34 mouse cellular contexts compared by ENCODE assay signal in the genomic region with DNA sequence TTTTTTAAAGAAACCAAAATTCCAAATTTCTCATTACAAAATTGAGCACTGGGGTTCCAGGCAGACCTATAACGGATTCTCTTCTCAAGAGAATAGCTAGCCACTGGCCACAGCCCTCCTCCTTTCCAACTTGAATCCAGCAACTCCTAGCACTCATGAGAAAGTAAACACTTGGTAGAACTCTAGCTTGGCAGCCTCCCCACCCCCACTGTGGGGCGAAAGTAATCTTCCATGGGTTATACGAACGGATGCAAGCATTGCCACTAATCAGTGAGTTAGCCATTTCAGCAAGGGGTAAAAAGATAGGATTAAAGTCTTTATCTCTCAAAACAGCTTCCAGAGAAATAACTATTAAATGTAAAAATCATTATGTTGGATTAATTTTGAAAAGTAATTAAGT. TPM values are rescaled to one million over a fixed set of nuclear protein-coding genes. Genes with fewer than 3 reads are reported as not detected.
DNase-seq lines count a peak whose midpoint lies in the region; ATAC-seq and TF ChIP-seq lines count a peak whose summit lies in the region.
"Had no signal": no experiment of that assay in that cellular context is flagged by ENCODE, and none has a peak within 500 bp of the region (broad histone marks: within the 10 kb centered on the region; RNA-seq: fewer than 3 reads in every experiment).

No protein-coding gene starts in this region.

- peaks cover 20% of the 10 kb centered on the region for H3K4me1 ChIP-seq in lung, embryonic 14.5 days (ENCODE audit: insufficient read depth)

- TF ChIP-seq POLR2A in brain, embryonic 14.5 days (IDR thresholded peaks at IDR 0.05; ENCODE audit: borderline replicate concordance, extremely low read depth, insufficient read depth, insufficient read length, poor library complexity, severe bottlenecking): no peak

- H3K4me3 ChIP-seq in lung, embryonic 14.5 days (ENCODE audit: low read depth, low read length): no peak overlapping the region
- H3K4me3 ChIP-seq in left cerebral cortex, adult 2 months: no peak overlapping the region
- H3K4me3 ChIP-seq: embryonic facial prominence, embryonic 13.5 days; forebrain, embryonic 12.5 days; heart, embryonic 10.5 days; heart, embryonic 15.5 days; hindbrain, embryonic 13.5 days; limb, embryonic 10.5 days; limb, embryonic 15.5 days; midbrain, embryonic 10.5 days; myocyte; neural tube, embryonic 12.5 days had no signal

- H3K27ac ChIP-seq in lung, embryonic 14.5 days (ENCODE audit: low read depth): no peak overlapping the region
- H3K27ac ChIP-seq in left cerebral cortex, adult 2 months: no peak overlapping the region
- H3K27ac ChIP-seq: embryonic facial prominence, embryonic 13.5 days; forebrain, embryonic 12.5 days; heart, embryonic 10.5 days; heart, embryonic 15.5 days; hindbrain, embryonic 13.5 days; limb, embryonic 10.5 days; limb, embryonic 15.5 days; neural tube, embryonic 12.5 days; stomach, postnatal 0 days had no signal

- H3K9me3 ChIP-seq in lung, embryonic 14.5 days (ENCODE audit: low read depth, low read length): no peaks in the 10 kb centered on the region
- H3K9me3 ChIP-seq: embryonic facial prominence, embryonic 13.5 days; heart, embryonic 10.5 days; heart, embryonic 15.5 days; hindbrain, embryonic 13.5 days; limb, embryonic 10.5 days; limb, embryonic 15.5 days; midbrain, embryonic 10.5 days; neural tube, embryonic 12.5 days had no signal

- no peaks in the 10 kb centered on the region for H3K36me3 ChIP-seq in lung, embryonic 14.5 days (ENCODE audit: insufficient read depth)
- H3K36me3 ChIP-seq: embryonic facial prominence, embryonic 13.5 days; G1E; heart, embryonic 15.5 days; limb, embryonic 15.5 days had no signal

- no peak overlapping the region for H3K9ac ChIP-seq in lung, embryonic 14.5 days
- H3K9ac ChIP-seq: embryonic facial prominence, embryonic 13.5 days; forebrain, embryonic 12.5 days; forebrain, postnatal 0 days; heart, embryonic 15.5 days; hindbrain, embryonic 13.5 days; limb, embryonic 15.5 days; neural tube, embryonic 12.5 days had no signal

- 29% methylated on average over 4 of the region's 4 CpGs for WGBS in lung, embryonic 14.5 days

- no peaks in the 10 kb centered on the region for H3K27me3 ChIP-seq in lung, embryonic 14.5 days (ENCODE audit: insufficient read depth, low read length)
- H3K27me3 ChIP-seq: embryonic facial prominence, embryonic 13.5 days; forebrain, embryonic 12.5 days; heart, embryonic 15.5 days; hindbrain, embryonic 13.5 days; limb, embryonic 15.5 days; neural tube, embryonic 12.5 days; Patski had no signal

- H3K4me2 ChIP-seq in lung, embryonic 14.5 days: no peak overlapping the region
- H3K4me2 ChIP-seq: embryonic facial prominence, embryonic 13.5 days; forebrain, embryonic 12.5 days; heart, embryonic 15.5 days; hindbrain, embryonic 13.5 days; limb, embryonic 15.5 days; neural tube, embryonic 12.5 days had no signal

- no peak for TF ChIP-seq CTCF in brain, embryonic 14.5 days (IDR thresholded peaks at IDR 0.05; ENCODE audit: borderline replicate concordance, extremely low read depth, insufficient read depth, insufficient read length)
- TF ChIP-seq CTCF in lung, embryonic 14.5 days (IDR thresholded peaks at IDR 0.05; ENCODE audit: low read depth): no peak
- TF ChIP-seq CTCF in left cerebral cortex, adult 2 months (IDR thresholded peaks at IDR 0.05): no peak

- peak; percentile 58 for DNase-seq in heart, adult 11 months
- DNase-seq in heart, postnatal 4 days: no peak
- DNase-seq in brain, embryonic 14.5 days (ENCODE audit: low read depth): peak; percentile 51
- DNase-seq in lung, embryonic 14.5 days: peak; percentile 71
- DNase-seq in lung, postnatal 25 days (ENCODE audit: low spot score): peak; percentile 19
- no peak for DNase-seq in right cerebral cortex, adult 2 months (ENCODE audit: low spot score in 2 of 2)
- no peak for DNase-seq in cerebellum, postnatal 10 days
- DNase-seq in left cerebral cortex, adult 2 months (ENCODE audit: extremely low spot score in 1 of 2, low spot score in 2 of 2): no peak
- DNase-seq: adrenal gland, postnatal 25 days; cerebellum, adult 18-20 months; forebrain, postnatal 0 days; gastrocnemius, postnatal 10 days; kidney, adult 8-10 months; kidney, postnatal 10 days; layer of hippocampus, postnatal 36 days; right cerebral cortex, adult 18-20 months; right cerebral cortex, postnatal 4 days; thymus, adult 2 months; thymus, postnatal 36 days had no signal

- intact Hi-C loops in left cerebral cortex, adult 2 months (cut with DNase I): no loop called here

- peak; percentile 33; the same call in 1 of the 2 replicates for ATAC-seq in lung, embryonic 14.5 days (ENCODE audit: insufficient read depth)
- ATAC-seq: forebrain, postnatal 0 days; intestine, embryonic 16.5 days; Patski had no signal

RNA-seq across cellular contexts. Expression of gene Mpped2, which starts 40.9 kb away (rescaled TPM):
- 10 to 100 TPM; 24.9 to 27.7 TPM for total RNA-seq in heart, postnatal 4 days (2021)
- polyA plus RNA-seq in brain, embryonic 14.5 days (2012; rRNA removed): 63.0 and 67.3 TPM in 2 replicates
- polyA plus RNA-seq in lung, embryonic 14.5 days (2014; fragmentation: Nextera tagmentation; extraction: Ambion mirVana): 31.1 and 33.3 TPM in 2 replicates
- total RNA-seq in left cerebral cortex, adult 2 months (2021): 10 to 100 TPM; 30.7 to 32.8 TPM
- total RNA-seq: granulocyte monocyte progenitor cell, adult 5-6 weeks had no signal
- polyA plus RNA-seq: G1E, myocyte had no signal

Comparison
In these comparisons a context has a peak if more than half of its experiments do, and no peak if none do; other contexts are left out.
1. DNase-seq: peak in heart, adult 11 months (single experiment), brain, embryonic 14.5 days (single experiment), lung, embryonic 14.5 days (single experiment) and lung, postnatal 25 days (single experiment); none in heart, postnatal 4 days (single experiment), right cerebral cortex, adult 2 months (0 of 2), cerebellum, postnatal 10 days (0 of 2) and left cerebral cortex, adult 2 months (0 of 2).